Mouse (Mus musculus): ENCODE measurements around the gene Cacna1c. TPM values are rescaled to one million over a fixed set of nuclear protein-coding genes. Genes with fewer than 3 reads are reported as not detected.

Gene Cacna1c
- polyA plus RNA-seq, 1 experiment = 1.3 TPM

DNA sequence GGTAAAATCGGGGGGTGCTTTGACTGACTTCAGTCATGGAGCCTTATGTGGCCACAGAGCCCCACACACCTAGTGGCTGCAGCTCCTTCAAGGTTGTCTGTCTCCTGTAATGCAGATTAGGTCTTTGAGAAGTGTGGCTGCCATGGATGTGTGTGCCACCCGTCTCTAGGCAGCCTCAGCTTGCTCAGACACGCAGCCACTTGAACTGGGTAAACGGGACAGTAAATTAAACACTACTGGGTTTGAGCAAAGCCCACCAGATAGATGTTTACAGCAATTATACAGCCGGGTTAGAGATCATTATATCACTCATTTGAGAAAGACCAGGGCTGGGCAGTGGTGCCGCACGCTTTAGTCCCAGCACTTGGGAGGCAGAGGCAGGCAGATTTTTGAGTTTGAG lies 1.6 kb downstream of the Cacna1c start:
- no peaks in the 10 kb centered on the region for H3K27me3 ChIP-seq (replicated peaks)
- peak overlapping the region; percentile 59 for H3K4me3 ChIP-seq (replicated peaks)
- no peaks in the 10 kb centered on the region for H3K9me3 ChIP-seq
- no peak for TF ChIP-seq GATA1 (IDR thresholded peaks at IDR 0.05; ENCODE audit: borderline replicate concordance, low read length)
- TF ChIP-seq FLI1 (IDR thresholded peaks at IDR 0.05; ENCODE audit: low read length) = no peak
- peaks cover 76% of the 10 kb centered on the region for H3K4me1 ChIP-seq
- H3K36me3 ChIP-seq (replicated peaks; ENCODE audit: low read length) = peaks cover 74% of the 10 kb centered on the region

DNA sequence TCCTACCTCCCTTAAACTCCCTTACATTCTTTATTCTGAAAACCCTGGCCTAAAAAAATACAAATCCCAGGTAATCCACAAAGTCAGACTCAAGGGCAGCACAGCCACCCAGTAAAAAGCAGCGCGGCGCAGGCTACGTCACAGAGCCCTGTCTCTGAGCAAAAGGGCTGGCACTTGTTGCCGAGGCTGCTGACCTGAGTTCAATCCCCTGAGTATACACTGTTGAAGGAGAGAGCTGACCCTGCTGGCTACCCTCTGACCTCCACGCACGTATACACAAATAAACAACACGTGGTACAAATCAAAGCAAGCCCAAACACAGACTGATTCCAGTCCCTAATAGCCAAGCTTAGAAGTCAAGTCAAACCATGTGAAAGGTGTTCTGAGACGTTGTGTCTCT lies 2.1 kb downstream of the Cacna1c start:
- Histone ChIP-seq H3K36me3 (replicated peaks; ENCODE audit: low read length) (peaks cover 74% of the 10 kb centered on the region), H3K4me1 (peaks cover 72% of the 10 kb centered on the region), H3K9me3 (no peaks in the 10 kb centered on the region), H3K27me3 (replicated peaks) (no peaks in the 10 kb centered on the region), H3K4me3 (replicated peaks) (peak overlapping the region; percentile 59)
- TF ChIP-seq FLI1 (IDR thresholded peaks at IDR 0.05; ENCODE audit: low read length) (no peak), GATA1 (IDR thresholded peaks at IDR 0.05; ENCODE audit: borderline replicate concordance, low read length) (no peak)

DNA sequence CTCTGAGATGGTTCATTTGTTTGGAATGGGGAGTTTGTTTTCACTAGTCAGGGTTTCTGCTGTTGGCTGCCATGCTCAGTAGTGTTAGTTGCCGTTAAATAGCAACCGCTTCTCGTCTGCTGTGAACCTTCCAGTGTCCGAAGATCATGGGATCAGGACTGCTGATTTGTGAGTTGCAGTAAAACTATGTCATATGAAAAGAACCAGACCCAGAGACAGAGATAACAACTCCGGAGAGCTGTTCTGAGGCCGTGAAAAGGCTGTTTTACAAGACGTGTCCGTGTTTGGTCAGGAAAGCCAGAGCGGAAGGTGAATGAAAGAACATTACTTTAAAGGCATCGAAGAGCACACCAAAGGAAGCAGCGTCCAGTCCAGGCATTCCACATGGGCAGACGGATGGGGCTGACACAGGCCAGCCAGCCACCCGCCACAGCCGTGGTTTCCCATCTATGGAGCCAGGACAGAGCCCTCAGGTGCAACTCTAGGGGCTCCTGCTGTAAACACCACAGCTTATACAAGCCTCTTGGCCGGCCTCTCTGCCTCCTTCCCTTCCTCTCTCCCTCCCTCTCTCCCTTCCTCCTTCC lies 2.6 kb downstream of the Cacna1c start:
- H3K4me3 ChIP-seq (replicated peaks) = peak overlapping the region; percentile 8
- peaks cover 67% of the 10 kb centered on the region for H3K4me1 ChIP-seq
- no peaks in the 10 kb centered on the region for H3K9me3 ChIP-seq
- H3K27me3 ChIP-seq (replicated peaks) = no peaks in the 10 kb centered on the region
- TF ChIP-seq GATA1 (IDR thresholded peaks at IDR 0.05; ENCODE audit: borderline replicate concordance, low read length) = no peak
- H3K36me3 ChIP-seq (replicated peaks; ENCODE audit: low read length) = peaks cover 78% of the 10 kb centered on the region

DNA sequence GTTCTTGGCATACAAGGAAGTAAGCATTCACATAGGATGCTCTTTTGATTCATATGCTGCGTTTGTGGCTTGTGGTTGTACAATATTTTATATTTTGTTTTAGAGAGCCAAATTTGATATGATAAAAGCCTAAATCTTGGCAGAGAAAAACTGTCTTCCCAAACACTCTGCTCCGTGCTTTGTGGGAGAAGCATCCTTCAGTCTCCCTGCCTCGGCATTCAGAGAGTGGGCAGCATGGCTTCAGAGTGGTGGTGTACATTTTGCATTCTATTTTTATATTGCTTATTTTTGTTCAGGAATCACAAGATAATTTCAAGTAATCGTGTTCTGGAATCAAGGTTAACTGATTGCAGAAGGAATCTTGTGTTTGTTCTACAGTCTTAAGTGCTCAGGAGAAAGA lies 4.7 kb downstream of the Cacna1c start:
- H3K27me3 ChIP-seq (replicated peaks) = no peaks in the 10 kb centered on the region
- H3K36me3 ChIP-seq (replicated peaks; ENCODE audit: low read length) = peaks cover 88% of the 10 kb centered on the region
- H3K9me3 ChIP-seq = no peaks in the 10 kb centered on the region

GRCm38 (mm10) chr6:119187631-119188030 lies 8.6 kb downstream of the Cacna1c start:
- Histone ChIP-seq H3K27me3 (replicated peaks) (no peaks in the 10 kb centered on the region), H3K4me3 (replicated peaks) (no peak overlapping the region), H3K9me3 (no peaks in the 10 kb centered on the region), H3K36me3 (replicated peaks; ENCODE audit: low read length) (peaks cover 91% of the 10 kb centered on the region), H3K4me1 (peaks cover 23% of the 10 kb centered on the region)
- TF ChIP-seq GATA1 (IDR thresholded peaks at IDR 0.05; ENCODE audit: borderline replicate concordance, low read length) = no peak
- TF ChIP-seq FLI1 (IDR thresholded peaks at IDR 0.05; ENCODE audit: low read length) = no peak

More for the DNA sequence above, 4.7 kb downstream of the Cacna1c start:
- TF ChIP-seq FLI1 (IDR thresholded peaks at IDR 0.05; ENCODE audit: low read length) (no peak), GATA1 (IDR thresholded peaks at IDR 0.05; ENCODE audit: borderline replicate concordance, low read length) (no peak)
- Histone ChIP-seq H3K4me1 (peaks cover 53% of the 10 kb centered on the region), H3K4me3 (replicated peaks) (no peak overlapping the region)

- H3K36me3 ChIP-seq (replicated peaks; ENCODE audit: low read length) = peaks cover 89% of the 10 kb centered on the region
- no peaks in the 10 kb centered on the region for H3K9me3 ChIP-seq
- no peak overlapping the region for H3K4me3 ChIP-seq (replicated peaks)
- no peak for TF ChIP-seq FLI1 (IDR thresholded peaks at IDR 0.05; ENCODE audit: low read length)
- TF ChIP-seq GATA1 (IDR thresholded peaks at IDR 0.05; ENCODE audit: borderline replicate concordance, low read length) = no peak
- H3K27me3 ChIP-seq (replicated peaks) = no peaks in the 10 kb centered on the region
- peaks cover 26% of the 10 kb centered on the region for H3K4me1 ChIP-seq
These were observed 9.6 kb downstream of the Cacna1c start for GRCm38 (mm10) chr6:119186658-119187057.

DNA sequence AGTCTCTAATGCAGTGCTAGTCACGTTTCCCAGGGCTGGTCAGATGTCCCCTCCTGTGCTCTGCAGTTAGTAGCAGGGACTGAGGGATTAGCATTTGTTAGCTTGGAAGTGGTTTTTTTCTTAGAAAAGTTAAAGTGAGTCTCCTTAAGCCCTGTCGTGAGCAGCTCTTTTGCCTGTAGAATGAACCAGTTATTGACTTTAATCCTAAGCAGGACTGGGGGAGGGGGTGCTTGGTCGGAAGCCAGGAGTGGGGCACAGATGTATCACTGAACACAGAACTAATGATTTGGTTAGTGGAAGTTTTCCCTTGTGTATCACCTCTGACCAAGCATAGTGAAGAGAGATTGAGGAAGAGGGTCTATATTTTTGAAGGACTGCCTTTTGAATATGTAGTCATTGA lies 12.4 kb downstream of the Cacna1c start:
- Histone ChIP-seq H3K36me3 (replicated peaks; ENCODE audit: low read length) (peaks cover 87% of the 10 kb centered on the region), H3K9me3 (no peaks in the 10 kb centered on the region)

GRCm38 (mm10) chr6:119182211-119182610 lies 14.0 kb downstream of the Cacna1c start:
- Histone ChIP-seq H3K4me1 (peaks cover 55% of the 10 kb centered on the region), H3K36me3 (replicated peaks; ENCODE audit: low read length) (peaks cover 84% of the 10 kb centered on the region), H3K9me3 (no peaks in the 10 kb centered on the region), H3K4me3 (replicated peaks) (peak overlapping the region; percentile 3), H3K27me3 (replicated peaks) (no peaks in the 10 kb centered on the region)
- TF ChIP-seq GATA1 (IDR thresholded peaks at IDR 0.05; ENCODE audit: borderline replicate concordance, low read length) (no peak), FLI1 (IDR thresholded peaks at IDR 0.05; ENCODE audit: low read length) (no peak)

More for the DNA sequence above, 12.4 kb downstream of the Cacna1c start:
- H3K27me3 ChIP-seq (replicated peaks) = no peaks in the 10 kb centered on the region
- no peak overlapping the region for H3K4me3 ChIP-seq (replicated peaks)
- peaks cover 47% of the 10 kb centered on the region for H3K4me1 ChIP-seq
- TF ChIP-seq FLI1 (IDR thresholded peaks at IDR 0.05; ENCODE audit: low read length) (no peak), GATA1 (IDR thresholded peaks at IDR 0.05; ENCODE audit: borderline replicate concordance, low read length) (no peak)

- Histone ChIP-seq H3K27me3 (replicated peaks) (no peaks in the 10 kb centered on the region), H3K36me3 (replicated peaks; ENCODE audit: low read length) (peaks cover 72% of the 10 kb centered on the region), H3K4me3 (replicated peaks) (no peak overlapping the region), H3K4me1 (peaks cover 59% of the 10 kb centered on the region), H3K9me3 (no peaks in the 10 kb centered on the region)
- TF ChIP-seq FLI1 (IDR thresholded peaks at IDR 0.05; ENCODE audit: low read length) (no peak), GATA1 (IDR thresholded peaks at IDR 0.05; ENCODE audit: borderline replicate concordance, low read length) (no peak)
These were observed 16.0 kb downstream of the Cacna1c start for GRCm38 (mm10) chr6:119180188-119180587.

- H3K4me3 ChIP-seq (replicated peaks) = peak overlapping the region; percentile 60
These were observed 19.1 kb downstream of the Cacna1c start for GRCm38 (mm10) chr6:119177101-119177500.

More at GRCm38 (mm10) chr6:119177101-119177500, 19.1 kb downstream of the Cacna1c start:
- Histone ChIP-seq H3K36me3 (replicated peaks; ENCODE audit: low read length) (peaks cover 42% of the 10 kb centered on the region), H3K4me1 (peaks cover 77% of the 10 kb centered on the region), H3K9me3 (no peaks in the 10 kb centered on the region), H3K27me3 (replicated peaks) (no peaks in the 10 kb centered on the region)
- TF ChIP-seq FLI1 (IDR thresholded peaks at IDR 0.05; ENCODE audit: low read length) (no peak), GATA1 (IDR thresholded peaks at IDR 0.05; ENCODE audit: borderline replicate concordance, low read length) (no peak)

Measured in megakaryocyte, embryonic 14.5 days (primary cell).